Mouse (Mus musculus): Measurements from ENCODE around the gene Vmn2r17. TPM values are rescaled to one million over a fixed set of nuclear protein-coding genes. Genes with fewer than 3 reads are reported as not detected.

Gene Vmn2r17
- total RNA-seq (2021): not detected
- long read RNA-seq, experiment 1: 0 reads
- long read RNA-seq, experiment 2: 0 reads

- no peak for DNase-seq (ENCODE audit: low spot score)
These were observed at the start of gene Vmn2r17 for GRCm38 (mm10) chr5:109419388-109419787. Vmn2r17 (plus strand) TSS chr5:109419688.

- no peak for DNase-seq (ENCODE audit: low spot score)
These were observed 47.4 kb downstream of the Vmn2r17 start for GRCm38 (mm10) chr5:109466576-109467506.

- DNase-seq (ENCODE audit: low spot score): no peak
These were observed 87.2 kb downstream of the Vmn2r17 start for GRCm38 (mm10) chr5:109506729-109507128.

Other genes with a start within 250 kb of the Vmn2r17 start
- not detected for gene Vmn2r13, start 227.5 kb upstream of the Vmn2r17 start, total RNA-seq (2021)
- not detected for gene Vmn2r14, start 195.0 kb upstream of the Vmn2r17 start, total RNA-seq (2021)
- not detected for gene Vmn2r15, start 122.0 kb upstream of the Vmn2r17 start, total RNA-seq (2021)
- gene Vmn2r16, start 89.5 kb upstream of the Vmn2r17 start, total RNA-seq (2021): not detected
- 1 to 10 TPM; 1.8 to 2.7 TPM for gene Crlf2, start 139.3 kb downstream of the Vmn2r17 start, total RNA-seq (2021)

All from gastrocnemius, adult 18-20 months (tissue).